Mouse (Mus musculus): Measurements from ENCODE around the gene Cyfip1.

DNA sequence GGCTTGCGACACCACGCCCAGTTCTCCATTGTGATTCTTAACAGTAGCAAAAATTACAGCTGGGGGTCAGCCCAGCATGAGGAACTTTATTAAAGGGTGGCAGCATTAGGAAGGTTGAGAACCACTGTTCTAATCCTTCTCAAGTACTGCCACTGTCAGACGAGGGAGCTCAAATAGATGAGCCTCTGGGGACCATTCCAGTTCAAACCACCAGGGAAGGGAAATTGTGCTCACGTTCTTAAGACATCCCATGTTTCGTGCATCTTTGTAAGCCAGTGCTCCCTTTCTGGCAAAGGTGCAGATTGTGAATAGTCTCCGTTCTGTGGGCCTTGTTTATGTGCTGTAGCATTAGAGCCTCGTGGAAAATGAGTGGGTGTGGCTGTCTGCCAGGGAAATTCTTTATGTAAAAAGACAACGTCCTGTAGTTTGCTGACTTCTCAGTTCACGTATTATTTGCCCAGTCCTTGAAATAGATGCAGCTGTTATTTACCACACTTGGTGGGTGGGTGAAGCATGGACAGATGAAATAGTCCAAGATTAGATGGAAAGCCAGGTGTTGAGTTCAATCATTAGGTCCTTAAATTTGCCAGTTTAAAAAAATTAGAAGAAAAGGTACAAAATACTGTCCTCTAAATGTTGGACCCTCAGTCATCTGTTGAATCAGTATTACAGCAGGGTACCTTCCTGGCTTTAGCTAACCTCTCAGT lies 5.2 kb downstream of the Cyfip1 start:
- TF ChIP-seq CTCF (IDR thresholded peaks at IDR 0.05) = no peak
- no peak for TF ChIP-seq EP300 (IDR thresholded peaks at IDR 0.05; ENCODE audit: insufficient read depth, low read depth, low read length)

All from heart, adult 2 months (tissue).